Mouse (Mus musculus) cortical plate, adult 2 months (tissue): ENCODE measurements around the gene Gli1.

ENCODE experiments used
- CTCF ChIP-seq: fragments of 200-500 bp; IDR thresholded peaks from 2 replicates; pipeline ENCODE4 v1.5.1; 2011; ENCODE audit warnings: mild to moderate bottlenecking, control low read depth, low read length; ENCODE audit not compliant: insufficient read depth; ENCODE audit errors: extremely low read depth
- POLR2A ChIP-seq: fragments of 200-500 bp; IDR thresholded peaks from 2 replicates; pipeline ENCODE4 v1.6.1; 2011; ENCODE audit warnings: mild to moderate bottlenecking, low read length, control low read depth; ENCODE audit not compliant: insufficient read depth; ENCODE audit errors: extremely low read depth

DNA sequence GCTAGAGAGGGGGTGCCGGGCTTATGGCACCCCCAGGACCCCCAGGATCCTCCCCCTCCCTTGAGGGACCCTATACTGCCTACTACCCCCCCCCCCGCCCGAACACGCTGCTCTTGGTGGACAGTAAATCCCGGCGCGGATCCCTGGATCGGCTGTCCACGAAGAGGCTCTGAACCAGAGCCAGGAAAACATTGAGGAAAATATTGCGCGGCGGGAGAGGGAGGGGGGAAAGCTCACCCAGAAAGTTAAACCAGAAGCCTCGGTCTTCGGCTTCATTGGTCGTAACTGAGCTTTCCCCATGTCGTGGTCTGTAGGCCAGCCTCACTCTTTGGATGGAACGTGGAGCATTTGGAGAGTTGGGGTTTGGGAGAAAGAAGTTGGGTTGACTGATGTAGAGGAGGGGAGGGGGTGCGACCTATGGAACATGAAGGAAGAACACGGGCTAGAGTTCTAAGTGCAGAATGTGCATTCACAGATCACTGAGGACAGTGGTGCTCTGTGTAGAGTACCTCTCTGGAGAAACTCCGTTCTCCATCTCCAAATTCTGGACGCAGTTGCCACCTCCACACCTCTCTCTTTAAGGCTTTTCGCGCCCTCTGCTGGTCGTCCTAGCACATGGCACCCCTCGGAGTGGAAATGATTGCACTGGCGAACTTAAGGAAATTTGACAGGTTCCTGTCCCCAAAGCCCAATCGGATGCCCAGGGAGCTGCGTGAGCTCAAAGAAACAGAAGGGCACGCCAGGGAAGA is at the start of gene Gli1:
- TF ChIP-seq POLR2A (no peak), CTCF (peak; percentile 78)
